Mouse (Mus musculus) adrenal gland, adult 2 months (tissue): ENCODE results near the gene Gm14459. TPM values are rescaled to one million over a fixed set of nuclear protein-coding genes. Genes with fewer than 3 reads are reported as not detected.
"Not testable (repeated sequence)": the region's sequence is repeated elsewhere in the genome, so short reads cannot be mapped to it uniquely, and the experiment has no call there.

Experiments used
- DNase-seq: peaks from one replicate; pipeline ENCODE4 v3.0.0; 2021
- long read RNA-seq: library from polyadenylated mRNA; stranded (forward); transcript quantifications from one replicate; pipeline ENCODE4 v2.0.0, GENCODE M21; 2021
- polyA plus RNA-seq: library from polyadenylated mRNA; depleted of rRNA; stranded (reverse); fragments of >200 nt; gene quantifications from 2 replicates; pipeline ENCODE4 v1.2.3, GENCODE M21; 2012; rRNA removed
- total RNA-seq, 2 experiments: library from RNA; stranded (reverse); gene quantifications; 2 replicates each; pipeline ENCODE4 v1.2.3; 2021

Gene Gm14459
- total RNA-seq (not detected), polyA plus RNA-seq (not detected in 2 replicates)
- long read RNA-seq: 0 reads

GRCm38 (mm10) chrX:8524854-8525253, at the start of gene Gm14459:
TSS of gene Gm14459 (minus strand) at chrX:8524954.
- DNase-seq: no peak

GRCm38 (mm10) chrX:8548155-8548554, 23.4 kb upstream of the Gm14459 start, which contains the start of gene Ssxb6:
TSS of gene Ssxb6 (minus strand) at chrX:8548255.
- not testable (repeated sequence) for DNase-seq

Other genes with a start within 250 kb of the Gm14459 start
- gene Ssxb10, start 197.5 kb downstream of the Gm14459 start, total RNA-seq: not detected
- gene Ssxb10, start 197.5 kb downstream of the Gm14459 start, polyA plus RNA-seq: not detected in 2 replicates
- gene Ssxb9, start 158.0 kb downstream of the Gm14459 start, total RNA-seq: not detected
- not detected in 2 replicates for gene Ssxb9, start 158.0 kb downstream of the Gm14459 start, polyA plus RNA-seq
- gene Ssxb1, start 111.6 kb downstream of the Gm14459 start, total RNA-seq: not detected
- not detected in 2 replicates for gene Ssxb1, start 111.6 kb downstream of the Gm14459 start, polyA plus RNA-seq
- not detected for gene Ssxb2, start 63.2 kb downstream of the Gm14459 start, total RNA-seq
- gene Ssxb2, start 63.2 kb downstream of the Gm14459 start, polyA plus RNA-seq: not detected in 2 replicates
- not detected for gene Ssxb6, start 23.3 kb upstream of the Gm14459 start, total RNA-seq
- not detected in 2 replicates for gene Ssxb6, start 23.3 kb upstream of the Gm14459 start, polyA plus RNA-seq
- gene Ssxb3, start 66.9 kb upstream of the Gm14459 start, total RNA-seq: not detected
- gene Ssxb3, start 66.9 kb upstream of the Gm14459 start, polyA plus RNA-seq: not detected in 2 replicates
- gene Ssxb8, start 165.9 kb upstream of the Gm14459 start, total RNA-seq: not detected
- gene Ssxb8, start 165.9 kb upstream of the Gm14459 start, polyA plus RNA-seq: not detected in 2 replicates
- not detected for gene Ssx9, start 223.5 kb upstream of the Gm14459 start, total RNA-seq
- not detected in 2 replicates for gene Ssx9, start 223.5 kb upstream of the Gm14459 start, polyA plus RNA-seq